Mouse (Mus musculus) lung, postnatal 14 days (tissue): ENCODE data around the gene Thsd4.
A peak's percentile ranks its signal among the peaks of the same experiment; 100 is the strongest.

Experiments
- DNase-seq: peaks from one replicate; pipeline ENCODE4 v3.0.0; 2021

Thsd4 gene

GRCm38 (mm10) chr9:60373161-60373737 lies 148.6 kb downstream of the Thsd4 start:
- DNase-seq: no peak

GRCm38 (mm10) chr9:60368516-60368915 lies 153.3 kb downstream of the Thsd4 start:
- no peak for DNase-seq

GRCm38 (mm10) chr9:60367617-60368305 lies 154.1 kb downstream of the Thsd4 start:
- no peak for DNase-seq

- no peak for DNase-seq
Measured at GRCm38 (mm10) chr9:60364166-60364781, 157.6 kb downstream of the Thsd4 start.

GRCm38 (mm10) chr9:60352351-60352750 lies 169.5 kb downstream of the Thsd4 start:
- no peak for DNase-seq

GRCm38 (mm10) chr9:60351153-60351552 lies 170.7 kb downstream of the Thsd4 start:
- no peak for DNase-seq

GRCm38 (mm10) chr9:60336147-60336546 lies 185.7 kb downstream of the Thsd4 start:
- DNase-seq: no peak

GRCm38 (mm10) chr9:60335455-60335854 lies 186.4 kb downstream of the Thsd4 start:
- DNase-seq: no peak

GRCm38 (mm10) chr9:60329911-60330310 lies 191.9 kb downstream of the Thsd4 start:
- DNase-seq: no peak

GRCm38 (mm10) chr9:60324716-60325115 lies 197.1 kb downstream of the Thsd4 start:
- no peak for DNase-seq

GRCm38 (mm10) chr9:60323435-60323834 lies 198.4 kb downstream of the Thsd4 start:
- DNase-seq: no peak

- DNase-seq: no peak
Measured at GRCm38 (mm10) chr9:60317291-60317690, 204.6 kb downstream of the Thsd4 start.

- no peak for DNase-seq
Measured at GRCm38 (mm10) chr9:60316510-60316909, 205.3 kb downstream of the Thsd4 start.

GRCm38 (mm10) chr9:60315533-60315932 lies 206.3 kb downstream of the Thsd4 start:
- DNase-seq: no peak

GRCm38 (mm10) chr9:60313661-60314060 lies 208.2 kb downstream of the Thsd4 start:
- DNase-seq: no peak

GRCm38 (mm10) chr9:60312670-60313069 lies 209.2 kb downstream of the Thsd4 start:
- no peak for DNase-seq

- no peak for DNase-seq
Measured at GRCm38 (mm10) chr9:60311594-60312128, 210.2 kb downstream of the Thsd4 start.

GRCm38 (mm10) chr9:60310741-60311317 lies 211.0 kb downstream of the Thsd4 start:
- DNase-seq: no peak

- DNase-seq: peak; percentile 41
Measured at GRCm38 (mm10) chr9:60309786-60310711, 211.8 kb downstream of the Thsd4 start.

GRCm38 (mm10) chr9:60308182-60308581 lies 213.7 kb downstream of the Thsd4 start:
- no peak for DNase-seq

GRCm38 (mm10) chr9:60307469-60307868 lies 214.4 kb downstream of the Thsd4 start:
- no peak for DNase-seq

- DNase-seq: no peak
Measured at GRCm38 (mm10) chr9:60306241-60306640, 215.6 kb downstream of the Thsd4 start.
